Mouse (Mus musculus) splenic B cell, adult 2 months (primary cell): ENCODE measurements at regions not wholly inside any gene's neighbourhood (a gene's known extent, or its start where the extent isn't known, plus 50 kb on each side); places are given as distances from the start of the nearest gene placed in this dataset.

Source experiments
- DNase-seq: peaks from one replicate; pipeline ENCODE4 v3.0.0-alpha.2; 2011; ENCODE audit warnings: low read depth, low spot score
- H3K27me3 ChIP-seq: 2 replicates; pipeline ENCODE4 v1.6.1; 2012; ENCODE audit warnings: mild to moderate bottlenecking, low read length, moderate library complexity, mixed read lengths; ENCODE audit not compliant: control insufficient read depth, poor library complexity, insufficient read depth, severe bottlenecking
- H3K36me3 ChIP-seq: 2 replicates; pipeline ENCODE4 v1.6.1; 2012; ENCODE audit warnings: mild to moderate bottlenecking, low read length, moderate library complexity, mixed read lengths; ENCODE audit not compliant: control insufficient read depth, poor library complexity, insufficient read depth, severe bottlenecking

- no peaks in the 10 kb centered on the region for H3K36me3 ChIP-seq
- DNase-seq = peak; percentile 17
Measured at GRCm38 (mm10) chr1:55807028-55807427, 401.3 kb downstream of the Plcl1 start.

GRCm38 (mm10) chr1:55808724-55809519, 403.2 kb downstream of the Plcl1 start:
- DNase-seq = peak; percentile 13
- no peaks in the 10 kb centered on the region for H3K27me3 ChIP-seq

More at GRCm38 (mm10) chr1:55807028-55807427, 401.3 kb downstream of the Plcl1 start:
- H3K27me3 ChIP-seq = no peaks in the 10 kb centered on the region

DNA sequence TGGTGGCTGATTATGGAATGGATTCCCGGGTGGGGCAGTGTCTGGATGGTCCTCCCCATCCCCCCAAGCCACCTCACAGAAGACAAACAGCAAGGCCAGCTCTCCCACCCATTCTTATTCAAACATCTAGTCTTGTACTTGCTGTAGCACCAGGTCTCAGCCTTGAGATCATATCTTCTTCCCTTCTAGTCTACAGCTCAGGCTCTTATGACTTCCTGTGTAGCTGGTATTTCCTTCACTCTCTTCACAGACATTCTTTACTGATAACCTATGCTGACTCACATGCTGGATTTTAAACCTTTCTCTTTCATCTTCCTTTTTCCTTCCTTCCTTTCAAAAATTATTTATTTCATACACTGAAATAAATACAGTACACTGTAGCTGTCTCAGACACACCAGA, 406.8 kb downstream of the Plcl1 start:
- H3K27me3 ChIP-seq = no peaks in the 10 kb centered on the region
- H3K36me3 ChIP-seq = no peaks in the 10 kb centered on the region
- no peak for DNase-seq

More at GRCm38 (mm10) chr1:55808724-55809519, 403.2 kb downstream of the Plcl1 start:
- H3K36me3 ChIP-seq = no peaks in the 10 kb centered on the region

GRCm38 (mm10) chr1:55820866-55821500, 415.3 kb downstream of the Plcl1 start:
- no peaks in the 10 kb centered on the region for H3K36me3 ChIP-seq
- DNase-seq = no peak
- no peaks in the 10 kb centered on the region for H3K27me3 ChIP-seq

DNA sequence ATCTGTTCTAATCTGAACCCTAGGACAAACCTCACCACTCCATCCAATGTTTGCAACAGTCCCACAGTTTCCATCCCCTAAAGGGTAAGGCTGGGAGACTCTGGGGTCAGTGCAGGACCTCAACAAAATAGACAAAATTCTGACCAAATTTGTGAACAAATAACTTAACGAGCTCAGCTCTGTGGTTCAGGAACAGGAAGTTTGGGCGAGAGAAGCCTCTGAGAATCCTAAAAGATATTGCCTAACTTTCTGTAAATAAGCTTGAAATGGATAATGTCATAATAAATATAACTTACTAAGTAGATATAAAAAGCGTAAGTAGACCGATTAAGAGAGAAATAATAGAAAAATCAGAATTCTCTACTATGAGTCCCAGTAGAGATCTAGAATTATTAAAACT, 416.9 kb downstream of the Plcl1 start:
- Histone ChIP-seq H3K36me3 (no peaks in the 10 kb centered on the region), H3K27me3 (no peaks in the 10 kb centered on the region)
- DNase-seq = no peak

- Histone ChIP-seq H3K36me3 (no peaks in the 10 kb centered on the region), H3K27me3 (no peaks in the 10 kb centered on the region)
- no peak for DNase-seq
Measured at GRCm38 (mm10) chr1:55827191-55827590, 421.5 kb downstream of the Plcl1 start.

- DNase-seq = no peak
- Histone ChIP-seq H3K36me3 (no peaks in the 10 kb centered on the region), H3K27me3 (no peaks in the 10 kb centered on the region)
Measured at GRCm38 (mm10) chr1:55835281-55835680, 429.6 kb downstream of the Plcl1 start.

GRCm38 (mm10) chr1:55836750-55837149, 431.0 kb downstream of the Plcl1 start:
- Histone ChIP-seq H3K36me3 (no peaks in the 10 kb centered on the region), H3K27me3 (no peaks in the 10 kb centered on the region)
- DNase-seq = no peak

- H3K36me3 ChIP-seq = no peaks in the 10 kb centered on the region
- no peak for DNase-seq
- H3K27me3 ChIP-seq = no peaks in the 10 kb centered on the region
Measured at GRCm38 (mm10) chr1:55837366-55837765, 431.6 kb downstream of the Plcl1 start.

DNA sequence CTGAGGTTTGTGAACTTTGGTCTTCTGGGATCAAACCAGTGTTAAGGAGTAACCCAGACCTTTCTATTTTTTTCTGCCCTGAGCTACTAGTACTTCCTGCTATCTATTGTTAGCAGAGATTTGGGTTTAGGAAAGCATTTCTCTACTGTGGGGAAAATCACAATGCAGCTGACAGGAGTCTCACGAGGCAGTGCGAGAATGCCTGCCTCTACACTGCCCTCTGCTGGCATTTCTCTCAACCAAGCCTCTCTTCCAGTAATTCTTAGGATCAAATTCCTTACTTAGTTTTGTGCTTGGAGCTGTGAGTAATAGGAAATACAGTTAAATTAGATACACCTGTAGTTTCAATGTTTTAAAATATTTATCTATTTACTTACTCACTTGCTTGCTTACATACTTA, 432.4 kb downstream of the Plcl1 start:
- peak; percentile 69 for DNase-seq
- Histone ChIP-seq H3K27me3 (no peaks in the 10 kb centered on the region), H3K36me3 (no peaks in the 10 kb centered on the region)

DNA sequence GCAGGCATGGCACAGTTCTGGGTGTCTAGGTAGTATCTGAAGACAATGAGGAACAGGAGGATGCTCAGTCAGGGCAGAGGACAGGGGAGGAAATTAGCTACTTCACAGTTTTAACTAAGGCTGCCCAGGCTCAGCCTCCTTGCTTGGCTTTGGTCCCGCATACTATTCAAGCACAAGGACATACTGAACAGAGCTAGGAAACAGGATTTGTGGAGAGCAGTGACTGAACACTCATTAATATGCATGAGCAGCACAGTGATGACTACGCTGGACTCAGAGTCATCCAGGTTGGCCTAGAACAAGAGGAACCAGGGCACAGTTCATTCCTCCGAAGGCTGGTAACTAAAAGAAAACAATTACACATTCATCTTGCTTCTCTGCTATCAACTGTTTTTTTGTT, 443.1 kb downstream of the Plcl1 start:
- Histone ChIP-seq H3K27me3 (no peaks in the 10 kb centered on the region), H3K36me3 (no peaks in the 10 kb centered on the region)
- DNase-seq = no peak

- no peaks in the 10 kb centered on the region for H3K27me3 ChIP-seq
- DNase-seq = no peak
- H3K36me3 ChIP-seq = no peaks in the 10 kb centered on the region
Measured at GRCm38 (mm10) chr1:55852354-55852753, 446.6 kb downstream of the Plcl1 start.

- H3K27me3 ChIP-seq = no peaks in the 10 kb centered on the region
- no peaks in the 10 kb centered on the region for H3K36me3 ChIP-seq
- no peak for DNase-seq
Measured at GRCm38 (mm10) chr1:55859113-55859512, 453.4 kb downstream of the Plcl1 start.

DNA sequence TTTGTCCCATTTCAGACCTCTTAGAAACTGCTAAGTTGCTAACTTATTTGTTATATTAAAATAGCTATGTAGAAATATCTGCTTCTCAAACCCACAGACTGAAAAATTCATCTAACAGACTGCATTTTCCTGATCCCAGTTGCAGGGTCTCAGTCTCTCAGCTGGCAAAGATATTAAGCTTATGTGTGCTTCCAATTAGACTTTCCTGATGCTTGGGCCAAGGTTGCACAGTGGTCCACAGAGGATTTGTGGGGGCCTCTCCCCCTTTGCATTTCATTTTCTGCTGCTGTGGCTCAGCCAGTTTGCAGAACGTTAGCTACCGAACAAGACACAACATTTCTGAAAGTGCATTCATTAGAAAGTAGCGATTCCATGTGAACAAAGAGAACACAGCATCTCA, 457.4 kb downstream of the Plcl1 start:
- no peak for DNase-seq
- no peaks in the 10 kb centered on the region for H3K36me3 ChIP-seq

GRCm38 (mm10) chr1:55865274-55865673, 459.6 kb downstream of the Plcl1 start:
- Histone ChIP-seq H3K36me3 (no peaks in the 10 kb centered on the region), H3K27me3 (no peaks in the 10 kb centered on the region)
- DNase-seq = no peak

More for the DNA sequence above, 457.4 kb downstream of the Plcl1 start:
- no peaks in the 10 kb centered on the region for H3K27me3 ChIP-seq
